Mouse (Mus musculus): ENCODE data around the gene Kcna7.
"Not testable (repeated sequence)": the region's sequence is repeated elsewhere in the genome, so short reads cannot be mapped to it uniquely, and the experiment has no call there.

Gene Kcna7

DNA sequence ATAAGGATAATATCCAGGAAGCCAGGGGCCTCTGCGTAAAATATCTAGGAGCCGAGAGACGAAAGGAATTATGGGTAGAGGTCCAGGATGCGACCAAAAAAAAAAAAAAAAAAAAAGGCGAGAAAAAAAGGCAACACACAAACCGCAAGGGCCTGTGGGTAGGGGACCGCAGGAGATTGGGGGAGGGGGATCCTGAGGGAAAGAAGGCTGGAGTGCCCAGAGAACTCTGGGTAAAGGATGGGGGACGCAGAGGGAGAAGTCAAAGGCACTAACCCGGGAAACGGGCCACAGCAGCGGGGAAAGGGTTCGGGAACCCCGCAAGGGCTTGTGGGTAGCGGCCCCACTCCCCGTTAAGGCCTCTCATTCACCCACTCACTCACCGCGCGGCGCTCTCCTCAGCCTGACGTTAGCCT lies 10.3 kb upstream of the Kcna7 start:
- no peak for DNase-seq (ENCODE audit: low spot score in 2 of 2)

DNA sequence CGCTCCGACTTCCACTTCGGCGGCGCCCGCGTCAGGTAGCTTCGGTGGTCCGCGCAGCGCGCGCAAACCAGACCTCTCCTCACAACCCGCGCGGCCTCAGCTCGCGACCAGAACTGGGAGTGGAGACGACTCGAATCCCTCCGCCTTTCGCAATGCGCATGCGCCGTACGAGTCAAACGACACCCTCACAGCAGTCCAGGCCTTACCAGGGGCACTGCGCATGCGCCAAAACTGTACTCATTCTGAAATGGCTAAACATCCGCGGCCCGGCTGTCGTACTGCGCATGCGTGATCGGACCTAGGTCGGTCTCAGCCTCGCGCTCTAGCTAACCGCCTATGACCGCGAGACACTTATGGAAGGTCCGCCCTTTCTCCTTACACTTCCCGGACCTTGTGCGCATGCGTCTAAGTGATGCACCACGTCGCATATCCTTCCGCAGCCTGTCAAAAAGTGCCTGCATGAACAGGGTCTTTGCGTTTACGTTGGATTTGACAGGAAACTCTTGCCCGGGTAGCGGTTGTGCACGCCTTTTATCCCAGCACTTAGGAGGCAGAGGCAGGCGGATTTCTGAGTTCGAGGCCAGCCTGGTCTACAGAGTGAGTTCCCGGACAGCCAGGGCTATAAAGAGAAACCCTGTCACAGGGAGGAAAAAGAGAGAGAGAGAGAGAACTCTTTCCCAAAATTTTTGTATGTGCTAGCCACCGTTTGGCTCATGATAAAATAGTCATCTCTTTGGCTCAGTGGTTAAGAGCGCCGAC lies 9.7 kb upstream of the Kcna7 start, which contains the start of gene Snrnp70:
Gene Snrnp70 (minus strand): TSS at position 165 of the 759 bp plus-strand sequence.
- DNase-seq (ENCODE audit: low spot score in 2 of 2): peak; percentile 100

GRCm38 (mm10) chr7:45396337-45396775 lies 9.1 kb upstream of the Kcna7 start:
- DNase-seq (ENCODE audit: low spot score in 2 of 2): not testable (repeated sequence)

- no peak for DNase-seq (ENCODE audit: low spot score in 2 of 2)
Measured at GRCm38 (mm10) chr7:45396787-45397186, 8.7 kb upstream of the Kcna7 start.

DNA sequence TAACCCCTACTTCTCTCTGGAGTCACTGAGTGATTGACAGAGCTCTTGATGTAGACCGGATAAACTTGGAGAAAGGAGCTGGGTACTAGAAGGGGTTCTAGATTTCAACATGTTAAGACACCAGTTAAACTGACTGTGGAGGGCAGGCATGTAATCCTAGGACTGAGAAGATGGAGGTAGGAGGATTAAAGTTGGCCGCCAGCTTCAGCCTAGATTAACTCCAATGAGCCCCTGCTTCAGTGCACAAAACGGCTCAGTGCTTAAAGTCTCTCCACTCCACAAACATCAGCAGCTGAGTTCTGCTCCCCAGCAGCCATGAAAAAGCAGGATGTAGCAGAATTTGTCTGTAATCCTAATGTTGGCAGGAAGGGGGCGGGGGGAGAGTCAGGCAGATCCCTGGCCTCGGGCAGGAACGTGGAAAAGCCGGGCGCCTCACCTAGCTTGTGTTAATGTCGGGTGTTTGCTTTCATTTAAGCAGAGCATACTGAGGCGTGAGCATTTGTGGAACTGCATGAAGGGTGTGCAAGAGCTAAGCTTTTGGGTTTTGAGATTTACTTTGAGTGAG lies 3.9 kb upstream of the Kcna7 start:
- no peak for DNase-seq (ENCODE audit: low spot score in 2 of 2)

- DNase-seq (ENCODE audit: low spot score in 2 of 2): peak; percentile 59 to 86
Measured at GRCm38 (mm10) chr7:45403532-45404261, 1.8 kb upstream of the Kcna7 start.

GRCm38 (mm10) chr7:45406157-45407156 lies 1.0 kb downstream of the Kcna7 start:
- DNase-seq (ENCODE audit: low spot score in 2 of 2): peak in 1 of 2 experiments; percentile 62

- DNase-seq (ENCODE audit: low spot score in 2 of 2): peak in 1 of 2 experiments; percentile 50
Measured at GRCm38 (mm10) chr7:45407836-45408235, 2.4 kb downstream of the Kcna7 start.

DNA sequence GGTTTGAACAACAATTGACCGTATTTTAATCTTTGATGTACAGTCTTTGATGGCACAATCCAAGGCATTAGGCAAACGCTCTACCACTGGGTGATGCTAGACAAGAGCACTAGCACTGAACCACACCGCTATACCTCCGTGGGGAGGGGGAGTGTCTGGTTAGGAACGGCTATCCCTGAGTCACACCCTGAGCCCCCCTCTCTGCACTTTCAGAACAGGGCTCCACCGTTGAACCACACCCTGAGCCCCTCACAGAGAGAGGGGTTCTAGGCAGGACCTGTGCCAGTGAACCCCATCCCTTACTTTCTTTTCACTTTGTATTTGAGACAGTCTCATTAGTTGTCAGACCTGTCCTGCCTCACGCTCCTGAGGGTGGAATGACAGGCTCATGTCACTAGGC lies 2.9 kb downstream of the Kcna7 start:
- DNase-seq (ENCODE audit: low spot score in 2 of 2): peak in 1 of 2 experiments; percentile 51

GRCm38 (mm10) chr7:45408949-45409348 lies 3.5 kb downstream of the Kcna7 start:
- DNase-seq (ENCODE audit: low spot score in 2 of 2): peak in 1 of 2 experiments; percentile 59

GRCm38 (mm10) chr7:45409497-45410163 lies 4.2 kb downstream of the Kcna7 start:
- peak in 1 of 2 experiments; percentile 55 for DNase-seq (ENCODE audit: low spot score in 2 of 2)

- DNase-seq (ENCODE audit: low spot score in 2 of 2): no peak
Measured at GRCm38 (mm10) chr7:45412421-45412820, 7.0 kb downstream of the Kcna7 start.

GRCm38 (mm10) chr7:45413113-45413863 lies 7.8 kb downstream of the Kcna7 start, which contains the start of gene Ntf5:
Gene Ntf5 (plus strand): TSS chr7:45413695.
- no peak for DNase-seq (ENCODE audit: low spot score in 2 of 2)

DNA sequence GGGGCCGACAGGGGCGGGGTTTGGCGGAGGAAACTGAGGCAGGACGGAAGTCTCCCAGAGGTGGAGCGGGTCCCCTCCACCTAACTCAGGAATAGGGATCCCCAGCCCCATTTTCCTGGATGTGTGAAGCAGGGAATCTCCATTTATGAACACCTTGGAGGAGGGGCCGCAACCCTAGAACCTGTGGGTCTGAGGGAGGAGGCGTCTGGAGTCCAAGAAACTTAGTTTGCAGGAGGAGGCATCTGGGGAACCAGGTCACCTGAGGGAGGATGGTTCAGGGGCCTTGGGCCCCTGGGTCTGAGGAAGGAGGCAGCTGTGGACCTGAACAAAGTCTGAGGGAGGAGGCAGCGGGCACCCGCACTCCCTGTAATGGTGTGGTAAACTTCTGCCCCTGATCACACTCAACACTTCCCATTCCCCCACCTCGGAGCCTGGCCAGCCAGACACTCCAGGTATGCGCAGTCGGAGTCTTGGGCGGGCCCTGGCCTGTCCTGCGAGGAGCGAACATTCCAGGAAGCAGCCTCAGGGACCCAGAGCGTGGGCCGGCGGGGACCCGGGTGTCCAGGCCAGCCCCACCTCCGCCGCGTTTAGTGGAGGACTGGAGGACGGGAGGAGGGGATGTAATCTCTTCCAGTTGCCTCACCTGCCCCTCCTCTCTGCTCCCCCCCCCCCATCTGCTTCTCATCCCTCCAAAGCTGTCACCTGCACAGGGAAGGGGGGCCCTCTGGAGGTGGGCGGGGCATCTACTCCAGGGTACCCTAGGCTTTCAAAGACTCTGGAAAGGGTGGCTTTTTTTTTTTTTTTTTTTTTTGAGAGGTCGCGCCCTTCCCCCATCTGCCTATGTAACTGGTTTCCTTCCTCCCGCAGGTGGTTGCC lies 8.6 kb downstream of the Kcna7 start:
- DNase-seq (ENCODE audit: low spot score in 2 of 2): no peak

- no peak for DNase-seq (ENCODE audit: low spot score in 2 of 2)
Measured at GRCm38 (mm10) chr7:45414740-45415224, 9.3 kb downstream of the Kcna7 start.

DNA sequence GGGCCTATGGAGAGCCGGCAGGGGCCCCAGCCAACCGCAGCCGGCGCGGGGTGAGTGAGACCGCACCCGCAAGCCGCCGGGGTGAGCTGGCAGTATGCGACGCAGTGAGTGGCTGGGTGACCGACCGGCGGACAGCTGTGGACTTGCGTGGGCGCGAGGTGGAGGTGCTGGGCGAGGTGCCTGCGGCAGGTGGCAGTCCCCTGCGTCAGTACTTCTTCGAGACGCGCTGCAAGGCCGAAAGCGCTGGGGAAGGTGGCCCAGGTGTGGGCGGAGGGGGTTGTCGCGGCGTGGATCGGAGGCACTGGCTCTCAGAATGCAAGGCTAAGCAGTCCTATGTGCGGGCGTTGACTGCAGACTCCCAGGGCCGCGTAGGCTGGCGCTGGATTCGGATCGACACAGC lies 10.2 kb downstream of the Kcna7 start:
- DNase-seq (ENCODE audit: low spot score in 2 of 2): no peak

DNA sequence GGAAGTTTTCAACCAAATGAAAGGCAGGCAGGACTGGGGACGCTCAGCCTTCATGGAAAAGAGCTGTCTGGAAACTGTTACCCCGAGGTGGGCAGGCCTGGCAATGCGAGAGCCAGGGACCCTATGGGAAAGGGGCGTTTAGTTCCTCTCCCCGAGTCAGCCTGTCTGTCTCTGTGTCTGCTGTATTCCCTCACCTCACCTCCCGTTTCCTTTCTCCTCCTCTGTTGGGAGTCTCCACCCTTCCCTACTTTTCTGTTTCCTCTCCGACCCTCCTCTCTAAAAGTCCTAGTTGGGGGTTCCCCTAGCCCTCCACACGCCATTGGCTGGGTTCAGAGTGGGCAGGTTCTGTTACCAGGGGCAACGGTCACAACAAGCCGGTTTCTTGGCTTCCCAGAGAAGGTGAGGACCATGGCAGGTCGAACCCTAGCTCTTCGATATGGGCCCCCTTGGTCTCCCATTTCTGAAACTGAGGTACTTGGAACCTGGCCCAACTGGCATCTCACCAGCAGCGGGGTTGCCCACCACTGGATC lies 12.6 kb downstream of the Kcna7 start:
- DNase-seq (ENCODE audit: low spot score in 2 of 2): no peak

DNA sequence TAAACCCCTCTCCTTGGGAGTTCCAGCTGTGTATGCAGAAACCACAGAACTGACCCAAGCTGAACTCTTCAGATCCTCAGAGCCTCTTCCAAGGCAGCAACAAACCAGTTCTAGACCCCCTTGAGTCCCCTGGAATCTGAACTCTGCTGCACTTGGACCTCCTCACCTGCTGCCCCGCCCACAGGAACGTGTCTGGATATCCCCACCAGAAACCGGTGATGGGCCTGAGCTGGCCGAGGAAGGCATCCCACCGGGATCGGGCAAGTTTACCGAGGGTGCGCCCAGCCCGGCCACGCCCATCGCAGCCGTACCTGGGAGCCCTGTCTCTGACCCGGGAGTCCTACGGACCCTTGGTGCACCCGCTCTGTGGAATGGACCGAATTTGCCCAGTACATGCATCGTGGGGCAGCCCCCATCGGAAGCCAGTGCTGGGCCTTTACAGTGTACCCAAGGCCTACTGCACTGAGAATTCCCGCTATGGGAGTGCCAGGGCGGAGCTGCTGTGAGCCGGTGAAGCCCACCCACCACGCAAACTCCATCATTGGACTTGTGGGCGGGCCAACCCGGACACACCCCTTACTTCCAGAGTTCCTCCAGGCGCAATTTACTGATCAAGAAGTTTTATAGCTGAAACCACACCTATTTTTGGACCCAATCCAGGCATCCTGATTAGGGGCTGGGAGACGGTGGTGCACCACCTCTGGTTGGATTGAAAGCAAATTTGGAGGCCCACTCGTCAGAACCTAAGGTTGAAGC lies 14.6 kb downstream of the Kcna7 start:
- no peak for DNase-seq (ENCODE audit: low spot score in 2 of 2)

All from spleen, postnatal 4 days (tissue).